Mouse (Mus musculus) ES-E14 (cell line): ENCODE measurements around the gene Ecm1.

Source experiments
- CHD2 ChIP-seq: IDR thresholded peaks from 2 replicates; pipeline ENCODE4 v1.6.1; 2014; ENCODE audit warnings: mild to moderate bottlenecking, low read depth, low read length, inconsistent platforms
- ZNF384 ChIP-seq: IDR thresholded peaks from 2 replicates; pipeline ENCODE4 v1.6.1; 2012; ENCODE audit warnings: low read depth, low read length, inconsistent platforms

DNA sequence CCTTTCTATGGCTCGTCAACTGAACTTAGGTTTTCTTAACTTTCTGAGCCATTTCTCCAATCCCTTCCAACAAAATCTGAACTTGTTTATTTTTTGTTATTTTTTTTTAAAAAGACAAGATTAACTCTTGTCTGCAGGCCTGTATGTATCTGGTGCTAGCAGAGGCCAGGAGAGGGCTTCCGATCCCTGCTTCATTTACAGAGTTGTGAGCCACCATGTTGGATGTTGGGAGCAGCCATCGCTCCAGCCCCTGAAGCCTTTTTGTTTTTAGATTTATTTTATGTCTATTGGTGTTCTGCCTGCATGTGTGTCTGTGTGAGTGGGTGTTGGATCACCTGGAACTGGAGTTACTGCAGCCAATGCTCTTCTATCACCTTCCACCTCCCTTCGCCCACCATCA, 7.6 kb downstream of the Ecm1 start:
- TF ChIP-seq CHD2 (no peak), ZNF384 (no peak)
